In the genomic region with DNA sequence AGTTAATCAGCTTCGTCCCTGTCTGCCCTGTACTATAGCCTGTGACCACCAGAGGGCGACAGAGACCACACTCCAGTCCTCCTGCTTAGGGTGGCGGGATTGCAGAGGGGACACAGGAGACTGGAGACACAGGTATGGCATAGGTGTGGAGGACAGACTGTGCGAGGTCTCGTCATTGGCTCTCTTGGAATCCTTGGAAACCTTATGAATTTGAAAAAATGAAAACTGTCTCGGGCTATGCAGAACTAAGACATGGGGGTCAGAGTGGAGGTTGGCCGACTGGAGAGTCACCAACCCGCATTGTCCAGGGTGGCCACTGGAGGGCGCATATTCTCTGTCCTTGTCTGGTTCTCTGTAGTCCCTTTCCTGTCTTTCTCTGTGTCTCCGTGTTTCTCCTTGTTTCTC, we compare ENCODE assay signal across 8 mouse cellular contexts. TPM values are rescaled to one million over a fixed set of nuclear protein-coding genes. Genes with fewer than 3 reads are reported as not detected.
A peak's percentile ranks its signal among the peaks of the same experiment; 100 is the strongest.
DNase-seq lines count a peak whose midpoint lies in the region; ATAC-seq and TF ChIP-seq lines count a peak whose summit lies in the region.

No protein-coding gene starts in this region.

- H3K4me1 ChIP-seq in hindbrain, embryonic 13.5 days (replicated peaks) = peaks cover 52% of the 10 kb centered on the region

- 0 out of 2 replicates have a peak overlapping the region, but pooled peaks have one; percentile 49 for H3K9ac ChIP-seq in hindbrain, embryonic 13.5 days

- no peak for DNase-seq in Patski (ENCODE audit: low read depth, low spot score)
- DNase-seq in cerebellum, postnatal 10 days = peak; percentile 97 to 99
- DNase-seq in frontal cortex, postnatal 14 days (ENCODE audit: low spot score in 2 of 2) = peak; percentile 80 to 93
- peak; percentile 93 to 95 for DNase-seq in layer of hippocampus, postnatal 14 days (ENCODE audit: low spot score in 2 of 2)
- peak; percentile 95 for DNase-seq in lung, postnatal 14 days
- DNase-seq in retina, adult 2 months (ENCODE audit: low read depth, low spot score) = peak; percentile 82
- peak; percentile 88 for DNase-seq in thymus, postnatal 25 days

- peak; percentile 59 for ATAC-seq in Patski
- peak; percentile 69 for ATAC-seq in hindbrain, embryonic 13.5 days (ENCODE audit: low FRiP score)

- H3K27ac ChIP-seq in hindbrain, embryonic 13.5 days = peak overlapping the region; percentile 59

- CTCF ChIA-PET in Patski (lab: Charles Lee) = interaction anchor here (0.5 to 3.5 kb wide), 28 partner anchors 8 to 421 kb away, joined by 3 to 25 read pairs (median 4); no protein-coding TSS in a partner anchor

- TF ChIP-seq CTCF in Patski (IDR thresholded peaks at IDR 0.05) = no peak

- WGBS in hindbrain, embryonic 13.5 days = under 1% methylated on average over 10 of the region's 10 CpGs

- in situ Hi-C loops in Patski (cut with MboI; ENCODE audit: low pct_unique_long_range_greater_than_20kb) = no loop called here

- no peaks in the 10 kb centered on the region for H3K36me3 ChIP-seq in hindbrain, embryonic 13.5 days

- no peaks in the 10 kb centered on the region for H3K9me3 ChIP-seq in hindbrain, embryonic 13.5 days

- H3K4me2 ChIP-seq in hindbrain, embryonic 13.5 days = peak overlapping the region; percentile 43

- no peaks in the 10 kb centered on the region for H3K27me3 ChIP-seq in Patski
- H3K27me3 ChIP-seq in hindbrain, embryonic 13.5 days = peaks cover 26% of the 10 kb centered on the region

- H3K4me3 ChIP-seq in hindbrain, embryonic 13.5 days = no peak overlapping the region

- POLR2A ChIA-PET in Patski (lab: Charles Lee) = interaction anchor here (0.5 kb wide), 1 partner anchor 13 kb away, joined by 3 read pairs; no protein-coding TSS in a partner anchor

RNA-seq across cellular contexts. Expression of a gene that starts 1.8 kb away (rescaled TPM):
- polyA plus RNA-seq in Patski (2021) = 0.80 TPM
- polyA plus RNA-seq in hindbrain, embryonic 13.5 days (2015; fragmentation: Nextera tagmentation; extraction: Ambion mirVana) = 2.2 and 2.6 TPM in 2 replicates
- under 1 TPM in 1 of 2 experiments, not detected in 1; 0.33 TPM for total RNA-seq in layer of hippocampus, postnatal 14 days (2021)

RNA-seq across cellular contexts. Expression of a gene that starts 49.2 kb away (rescaled TPM):
- polyA plus RNA-seq in Patski (2021) = 19.8 TPM
- 21.3 and 22.1 TPM in 2 replicates for polyA plus RNA-seq in hindbrain, embryonic 13.5 days (2015; fragmentation: Nextera tagmentation; extraction: Ambion mirVana)
- total RNA-seq in layer of hippocampus, postnatal 14 days (2021) = 100 to 1,000 TPM in 1 of 2 experiments, 10 to 100 TPM in 1; 94.0 to 107 TPM
